Mouse (Mus musculus) gastrocnemius, adult 8-10 months (tissue): Measurements from ENCODE around the gene Cited1. TPM values are rescaled to one million over a fixed set of nuclear protein-coding genes. Genes with fewer than 3 reads are reported as not detected.
"Not testable (repeated sequence)": the region's sequence is repeated elsewhere in the genome, so short reads cannot be mapped to it uniquely, and the experiment has no call there.

ENCODE experiments used
- DNase-seq, 2 experiments: peaks; one replicate each; pipeline ENCODE4 v3.0.0; 2022; ENCODE audit warnings: low spot score in 2 of 2
- microRNA-seq: library from miRNA; unstranded; fragments of <30 nt; microRNA quantifications from one replicate; pipeline ENCODE4 v1.2.0, GENCODE M21; 2022
- total RNA-seq, 4 experiments: library from RNA; stranded (reverse); gene quantifications; 2 replicates each; pipeline ENCODE4 v1.2.4; 2022

Cited1 gene
- total RNA-seq = 1 to 10 TPM in 1 of 4 experiments, under 1 TPM in 2, not detected in 1; 0.46 to 1.5 (median 0.85) TPM

DNA sequence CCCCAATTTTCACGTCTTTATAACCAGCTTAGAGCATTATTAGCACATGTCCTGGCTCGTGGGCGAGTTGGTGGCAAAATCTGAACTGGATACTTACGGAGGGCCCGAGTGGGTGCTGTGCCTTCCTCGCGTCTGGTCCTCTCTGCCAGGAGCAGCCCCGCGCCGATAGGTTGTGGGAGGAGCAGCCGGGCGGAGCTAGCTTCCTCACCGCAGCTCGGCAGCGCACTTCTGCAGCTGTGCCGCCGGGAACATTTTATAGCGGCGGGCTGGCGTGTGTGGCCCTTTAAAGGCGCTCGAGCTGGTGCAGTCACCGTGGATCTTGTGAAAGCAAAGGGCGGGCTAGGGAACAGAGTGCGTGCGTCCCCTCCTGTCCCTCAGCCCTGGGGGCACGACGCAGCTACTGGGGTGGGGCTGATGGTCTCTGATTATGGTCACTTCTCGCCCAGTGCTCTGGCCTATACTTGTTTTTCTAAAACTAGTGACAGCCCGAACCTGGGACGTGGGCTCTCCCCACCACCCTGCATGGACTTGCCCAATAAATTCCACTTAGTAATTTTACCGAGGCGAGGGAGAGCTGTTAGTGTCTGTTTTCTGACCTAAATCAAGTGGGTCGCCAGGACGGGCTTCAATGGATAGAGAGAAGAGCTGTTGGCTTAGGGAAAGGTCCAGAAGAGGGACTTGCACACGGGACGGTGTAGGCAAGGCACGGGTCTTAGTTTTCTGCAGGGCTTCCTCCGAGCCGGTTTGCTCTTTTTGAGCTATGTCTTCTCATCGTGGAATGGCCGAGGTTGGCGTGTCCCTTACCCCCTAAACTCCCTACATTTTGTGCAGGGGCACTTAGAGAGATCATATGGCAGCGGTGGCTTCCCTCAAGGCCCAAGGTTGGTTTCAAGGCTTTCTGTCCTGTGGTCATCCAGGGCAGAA is at the start of gene Cited1:
TSS of gene Cited1 (minus strand) at position 245 of the 924 bp plus-strand sequence.
- no peak for DNase-seq

DNA sequence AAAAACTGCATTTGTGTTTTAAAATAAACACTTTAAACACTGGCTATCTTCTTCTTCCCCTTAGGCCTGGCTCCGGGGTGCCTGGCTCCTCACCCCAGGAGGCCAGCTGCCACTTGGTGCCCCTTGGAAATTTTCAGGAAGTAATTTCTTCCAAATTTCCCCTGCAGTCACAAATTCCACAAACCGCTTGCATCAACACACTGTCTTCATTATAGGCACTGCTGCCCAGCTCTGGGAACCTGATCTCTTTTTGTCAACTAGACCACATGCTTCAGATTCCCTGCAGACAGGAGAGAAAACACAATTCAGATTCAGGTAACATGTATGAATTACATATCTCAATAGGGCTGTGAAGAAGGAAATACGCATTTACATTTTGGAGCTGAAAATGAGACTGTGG is 32.9 kb upstream of the Cited1 start:
- DNase-seq = no peak

DNA sequence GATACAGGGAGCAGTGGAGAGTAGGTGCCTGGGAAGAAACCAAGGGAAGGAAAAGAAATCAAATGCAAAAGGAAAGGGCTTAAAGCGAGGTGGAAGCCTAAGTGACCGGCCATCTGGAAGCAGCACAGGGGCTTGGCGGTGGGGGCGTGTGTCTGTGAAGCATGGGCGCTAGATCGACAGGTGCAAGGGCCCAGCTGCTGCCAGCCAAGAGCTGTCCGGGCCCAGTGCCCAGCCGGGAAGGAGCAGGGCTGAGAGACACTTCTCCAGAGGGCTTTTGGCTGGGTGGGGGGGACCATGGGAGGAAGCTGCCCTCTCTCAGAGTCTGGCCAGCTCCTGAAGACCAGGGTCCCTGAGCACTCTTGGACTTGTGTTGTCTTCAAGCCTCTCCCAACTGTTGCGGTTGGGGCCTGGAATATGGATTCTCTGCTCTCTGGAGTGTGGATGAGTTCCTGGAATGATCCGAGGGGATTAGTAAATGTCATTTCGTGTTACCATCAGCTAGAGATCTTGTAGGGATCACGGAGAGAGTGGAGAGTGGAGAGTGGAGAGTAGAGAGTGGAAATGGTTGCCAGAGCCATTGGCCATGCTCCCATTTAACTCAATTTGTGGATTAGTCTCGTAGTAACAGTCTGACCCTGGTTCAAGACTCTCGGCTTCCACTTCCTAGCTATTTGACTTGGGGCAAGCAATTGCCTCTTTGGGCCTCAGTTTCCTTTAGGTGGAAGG is 10.8 kb upstream of the Cited1 start:
- DNase-seq = no peak

DNA sequence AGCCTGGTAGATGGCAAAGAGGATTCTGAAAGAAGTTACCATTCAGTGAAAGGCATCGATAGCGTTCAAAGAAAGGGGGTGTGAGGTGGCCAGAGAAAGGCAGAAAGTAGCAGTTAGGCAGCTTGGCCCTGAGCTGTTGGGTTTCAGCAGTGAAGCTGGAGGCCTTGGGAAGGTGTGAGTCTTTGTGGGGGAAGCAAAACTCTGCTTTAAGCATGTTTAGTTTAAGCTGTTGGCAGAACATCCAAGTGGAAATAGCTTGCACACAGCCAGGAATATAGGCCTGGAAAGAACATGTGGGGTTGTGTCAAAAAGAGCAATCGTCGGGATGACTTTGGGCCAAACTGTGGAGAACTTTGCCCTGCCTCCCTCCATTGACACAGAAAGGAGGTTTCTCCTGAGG is 7.8 kb upstream of the Cited1 start:
- no peak for DNase-seq

DNA sequence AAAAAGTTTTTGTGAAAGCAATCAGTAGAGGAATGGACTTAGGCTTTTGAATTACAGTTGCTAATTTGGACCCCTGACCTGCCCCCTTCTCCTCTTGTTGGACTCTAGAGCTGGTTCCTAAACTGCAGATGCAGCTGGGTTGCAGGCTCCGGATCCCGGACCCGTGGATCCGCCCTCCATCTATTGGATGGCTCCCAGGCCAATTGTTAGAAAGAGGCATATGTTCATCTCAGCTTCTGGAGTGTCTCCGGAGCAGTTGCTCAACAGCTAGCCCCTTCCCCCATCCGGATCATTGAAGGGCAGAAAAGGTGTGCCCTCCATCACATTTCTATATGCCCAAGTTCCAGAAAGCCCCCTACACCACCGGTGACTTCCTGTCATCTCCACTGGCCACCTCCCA is 1.9 kb upstream of the Cited1 start:
- no peak for DNase-seq

DNA sequence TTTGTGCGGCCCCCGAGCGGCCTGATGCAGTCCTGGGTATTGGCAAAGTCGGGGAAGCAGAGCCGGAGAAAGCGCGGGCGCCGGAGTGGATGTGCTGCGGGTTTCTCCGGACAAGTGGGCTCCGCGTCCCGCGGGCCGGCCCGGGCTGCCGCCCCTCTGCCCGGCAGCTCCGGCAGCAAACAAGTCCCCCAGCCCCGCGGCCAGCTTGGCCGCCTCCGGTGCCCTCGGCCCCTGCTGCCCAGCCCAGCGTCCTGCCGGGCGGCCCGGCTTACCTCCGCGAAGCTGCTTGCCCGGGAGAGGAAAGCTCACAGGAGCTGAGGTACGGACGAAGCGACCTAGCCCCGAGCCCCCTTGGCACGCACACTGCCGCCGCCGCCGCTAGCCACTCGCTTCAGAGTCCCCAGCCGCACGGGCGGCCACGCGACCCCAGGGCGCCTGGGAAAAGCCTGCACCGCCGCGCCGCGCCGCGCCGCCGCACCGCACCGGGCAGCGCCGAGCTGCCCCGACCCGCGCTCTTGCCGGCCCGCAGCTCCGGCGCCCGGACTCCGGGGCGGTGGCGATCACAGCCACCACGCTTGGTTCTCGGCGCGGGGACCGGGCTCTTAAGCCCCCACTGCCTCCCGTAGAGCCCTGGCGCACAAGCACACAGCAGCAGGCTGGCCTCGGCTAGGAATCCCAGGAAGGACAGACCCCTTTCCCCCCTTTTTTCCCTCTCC is 602 bp downstream of the Cited1 start:
- no peak for DNase-seq

DNA sequence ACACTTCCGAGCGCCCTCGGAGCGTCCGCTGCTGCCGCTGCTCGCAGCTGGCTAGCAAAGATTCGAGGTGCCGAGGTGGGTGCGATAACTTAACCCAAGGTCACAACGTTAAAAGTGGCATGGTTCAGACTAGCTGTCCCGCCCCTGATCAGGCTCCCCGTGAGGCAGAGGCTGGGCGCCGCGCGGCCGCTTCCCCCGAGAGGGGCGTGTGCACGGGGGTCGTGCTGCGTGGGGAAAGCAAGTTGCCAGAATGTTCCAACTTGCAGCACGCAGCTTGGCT is 1.1 kb downstream of the Cited1 start:
- no peak for DNase-seq

DNA sequence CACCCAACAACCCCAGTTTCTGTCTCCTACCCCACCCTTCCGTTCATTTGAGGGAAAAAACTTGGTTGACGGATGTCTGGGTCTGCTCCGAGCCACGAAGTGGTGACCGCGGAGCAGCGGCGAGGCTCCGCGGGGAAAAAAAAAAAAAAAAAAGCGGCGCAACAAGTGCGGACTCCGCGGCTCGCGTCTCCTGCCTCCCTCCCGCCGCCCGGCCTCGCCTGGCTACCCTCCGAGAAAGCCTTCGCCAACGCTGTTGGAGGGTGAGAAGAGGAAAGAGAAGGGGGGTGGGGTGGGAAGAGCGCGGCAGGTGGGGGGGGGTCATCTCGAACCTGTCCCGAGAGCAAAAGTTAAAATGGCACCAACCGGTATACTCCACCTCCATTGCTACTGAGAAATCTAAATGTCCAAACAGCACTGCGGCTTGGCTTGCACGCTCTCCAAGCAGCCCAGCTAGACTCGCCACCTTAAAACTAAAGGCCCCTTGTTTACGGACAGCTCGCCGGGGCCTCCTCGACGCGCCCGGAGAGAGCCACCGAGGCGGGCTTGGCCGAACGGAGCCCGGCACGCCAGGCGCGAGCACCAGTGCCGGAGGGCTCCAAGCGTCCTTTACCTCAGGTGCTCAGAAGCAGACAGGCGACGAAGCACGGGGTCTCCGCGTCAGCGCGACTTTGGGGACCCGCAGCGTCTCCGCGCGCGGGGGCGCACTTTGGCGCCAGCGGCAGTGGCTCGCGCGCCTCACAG is 1.7 kb downstream of the Cited1 start:
- DNase-seq = no peak

DNA sequence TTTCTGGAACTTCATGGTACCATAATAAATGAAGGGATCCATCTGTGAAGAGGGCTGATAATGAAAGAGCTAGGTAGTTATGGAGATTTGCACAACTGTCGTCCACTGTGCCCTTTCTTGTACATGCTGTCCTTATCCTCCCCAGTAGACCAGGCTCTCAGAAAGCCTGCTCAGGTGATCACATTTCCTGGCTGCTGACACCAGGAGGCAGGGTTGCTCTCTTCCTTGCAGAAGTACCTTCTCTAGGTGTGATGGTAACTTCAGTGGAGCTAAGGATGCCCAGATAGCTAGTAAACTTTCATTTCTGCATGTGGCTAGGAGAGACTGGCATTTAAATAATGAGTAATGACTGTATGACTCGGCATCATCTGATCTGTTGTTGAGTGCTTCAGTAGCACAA is 7.6 kb downstream of the Cited1 start:
- no peak for DNase-seq

DNA sequence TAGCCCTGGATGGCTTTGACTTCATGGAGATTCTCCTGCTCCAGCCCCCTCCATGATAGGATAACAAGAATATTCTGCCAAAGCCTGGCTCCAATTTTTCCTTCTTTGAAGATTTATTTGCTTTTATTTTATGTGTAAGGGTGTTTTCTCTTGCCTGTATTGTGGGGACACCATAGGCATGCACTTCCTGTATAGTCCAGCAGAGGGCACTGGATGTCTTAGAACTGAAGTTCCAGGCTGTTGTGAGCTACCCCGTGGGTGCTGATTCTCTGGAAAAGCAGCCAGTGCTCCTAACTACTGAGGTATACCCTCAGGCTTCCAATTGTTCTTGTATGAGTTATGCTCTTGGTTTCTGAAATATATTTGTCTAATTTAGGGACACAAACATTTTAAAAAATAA is 32.9 kb downstream of the Cited1 start:
- peak; percentile 4 to 8 for DNase-seq

DNA sequence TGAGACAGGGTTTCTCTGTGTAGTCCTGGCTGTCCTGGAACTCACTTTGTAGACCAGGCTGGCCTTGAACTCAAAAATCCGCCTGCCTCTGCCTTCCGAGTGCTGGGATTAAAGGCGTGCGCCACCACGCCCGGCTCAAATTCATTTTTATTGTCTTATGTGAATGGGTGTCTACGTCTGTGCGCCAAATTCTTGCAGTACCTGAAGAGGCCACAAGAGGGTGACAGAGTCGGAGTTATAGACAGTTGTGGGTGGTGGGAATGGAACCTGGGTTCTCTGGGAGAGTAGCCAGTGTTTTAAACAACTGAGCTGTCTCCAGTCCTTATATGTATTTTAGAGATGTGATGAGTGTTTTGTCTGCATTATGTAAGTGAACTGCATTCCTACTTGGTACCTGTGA is 36.6 kb downstream of the Cited1 start:
- not testable (repeated sequence) for DNase-seq

Small RNA genes lying within 50 kb of the gene (microRNA-seq; reads per million reads assigned to microRNA genes)
- not detected for gene Gm26318

Other genes with a start within 250 kb of the Cited1 start
- gene Rtl5, start 180.9 kb downstream of the Cited1 start, total RNA-seq = under 1 TPM; 0.15 to 0.43 (median 0.33) TPM
- gene Pin4, start 132.7 kb downstream of the Cited1 start, total RNA-seq = 10 to 100 TPM in 2 of 4 experiments, 1 to 10 TPM in 2; 7.1 to 29.0 (median 16.1) TPM
- under 1 TPM in 2 of 4 experiments, not detected in 2; 0.05 to 0.11 TPM for gene Ercc6l, start 95.1 kb downstream of the Cited1 start, total RNA-seq
- gene Rps4x, start 62.8 kb downstream of the Cited1 start, total RNA-seq = 100 to 1,000 TPM; 493 to 583 (median 542) TPM